Mouse (Mus musculus) frontal cortex, postnatal 25 days (tissue): Measurements from ENCODE around the gene Gm10563.
"Not testable (repeated sequence)": the region's sequence is repeated elsewhere in the genome, so short reads cannot be mapped to it uniquely, and the experiment has no call there.

Experiments
- DNase-seq, 2 experiments: peaks; one replicate each; pipeline ENCODE4 v3.0.0; 2022; ENCODE audit warnings: low spot score in 2 of 2

Gm10563 gene

GRCm38 (mm10) chr4:155598536-155598935 is 46.7 kb downstream of the Gm10563 start:
- no peak for DNase-seq

GRCm38 (mm10) chr4:155596606-155597005 is 48.6 kb downstream of the Gm10563 start:
- no peak for DNase-seq

GRCm38 (mm10) chr4:155595777-155596176 is 49.4 kb downstream of the Gm10563 start:
- DNase-seq = no peak

- DNase-seq = no peak
Measured at GRCm38 (mm10) chr4:155593780-155594179, 51.4 kb downstream of the Gm10563 start.

- no peak for DNase-seq
Measured at GRCm38 (mm10) chr4:155591012-155591719, 54.0 kb downstream of the Gm10563 start.

- DNase-seq = no peak
Measured at GRCm38 (mm10) chr4:155589356-155589755, 55.9 kb downstream of the Gm10563 start.

GRCm38 (mm10) chr4:155582279-155582905 is 62.8 kb downstream of the Gm10563 start:
- no peak for DNase-seq

- peak in 1 of 2 experiments; percentile 39 for DNase-seq
Measured at GRCm38 (mm10) chr4:155580420-155580819, 64.8 kb downstream of the Gm10563 start.

- DNase-seq = no peak
Measured at GRCm38 (mm10) chr4:155578336-155579125, 66.7 kb downstream of the Gm10563 start.

GRCm38 (mm10) chr4:155577741-155578140 is 67.5 kb downstream of the Gm10563 start:
- no peak for DNase-seq

GRCm38 (mm10) chr4:155577132-155577531 is 68.1 kb downstream of the Gm10563 start:
- no peak for DNase-seq

GRCm38 (mm10) chr4:155575521-155575920 is 69.7 kb downstream of the Gm10563 start:
- DNase-seq = no peak

- no peak for DNase-seq
Measured at GRCm38 (mm10) chr4:155574931-155575330, 70.3 kb downstream of the Gm10563 start.

- no peak for DNase-seq
Measured at GRCm38 (mm10) chr4:155573876-155574275, 71.3 kb downstream of the Gm10563 start.

GRCm38 (mm10) chr4:155573155-155573554 is 72.1 kb downstream of the Gm10563 start:
- DNase-seq = no peak

GRCm38 (mm10) chr4:155571442-155571841 is 73.8 kb downstream of the Gm10563 start:
- no peak for DNase-seq

- not testable (repeated sequence) for DNase-seq
Measured at GRCm38 (mm10) chr4:155570315-155570714, 74.9 kb downstream of the Gm10563 start.

GRCm38 (mm10) chr4:155569818-155570217 is 75.4 kb downstream of the Gm10563 start:
- DNase-seq = no peak

- DNase-seq = no peak
Measured at GRCm38 (mm10) chr4:155568632-155569370, 76.4 kb downstream of the Gm10563 start.

GRCm38 (mm10) chr4:155568170-155568569 is 77.0 kb downstream of the Gm10563 start:
- DNase-seq = no peak

GRCm38 (mm10) chr4:155566555-155566954 is 78.7 kb downstream of the Gm10563 start:
- DNase-seq = no peak
